Mouse (Mus musculus) lung, postnatal 0 days (tissue): ENCODE measurements around the gene Psmd6. TPM values are rescaled to one million over a fixed set of nuclear protein-coding genes. Genes with fewer than 3 reads are reported as not detected.

Experiments used
- ATAC-seq: fragments of 200-750 bp; cut with Nextera tagmentation; 2 replicates; pipeline ENCODE4 v1.8.0; 2017; ENCODE audit warnings: moderate library complexity
- DNase-seq: peaks from one replicate; pipeline ENCODE4 v3.0.0-alpha.2; 2016; ENCODE audit warnings: low spot score
- H3K27ac ChIP-seq: fragments of 300-500 bp; sonication (generic); 2 replicates; pipeline ENCODE4 v1.5.1; 2014; ENCODE audit warnings: antibody characterized with exemption, mild to moderate bottlenecking, low read length, mixed read lengths
- H3K27me3 ChIP-seq: fragments of 300-500 bp; sonication (generic); replicated peaks from 2 replicates; pipeline ENCODE4 v1.6.1; 2014; ENCODE audit warnings: low read length, mixed read lengths; ENCODE audit not compliant: insufficient read depth
- H3K36me3 ChIP-seq: fragments of 300-500 bp; sonication (generic); 2 replicates; pipeline ENCODE4 v1.6.1; 2014; ENCODE audit warnings: low read length, mixed read lengths; ENCODE audit not compliant: insufficient read depth
- H3K4me1 ChIP-seq: fragments of 300-500 bp; sonication (generic); 2 replicates; pipeline ENCODE4 v1.6.1; 2014; ENCODE audit warnings: antibody characterized with exemption, low read depth, low read length, mixed read lengths; ENCODE audit not compliant: insufficient read depth
- H3K4me2 ChIP-seq: fragments of 300-500 bp; sonication (generic); replicated peaks from 2 replicates; pipeline ENCODE4 v1.6.1; 2014; ENCODE audit warnings: low read depth, mild to moderate bottlenecking, low read length, moderate library complexity, mixed read lengths
- H3K4me3 ChIP-seq: fragments of 300-500 bp; sonication (generic); 2 replicates; pipeline ENCODE4 v1.5.1; 2014; ENCODE audit warnings: low read depth, low read length
- H3K9ac ChIP-seq: fragments of 300-500 bp; sonication (generic); replicated peaks from 2 replicates; pipeline ENCODE4 v1.6.1; 2014; ENCODE audit warnings: low read depth, mild to moderate bottlenecking
- H3K9me3 ChIP-seq: fragments of 300-500 bp; sonication (generic); 2 replicates; pipeline ENCODE4 v1.6.1; 2016; ENCODE audit warnings: low read length, mixed read lengths
- CTCF ChIP-seq: IDR thresholded peaks from 2 replicates; pipeline ENCODE4 v1.5.1; 2016; ENCODE audit warnings: antibody characterized with exemption, mild to moderate bottlenecking
- EP300 ChIP-seq: IDR thresholded peaks from 2 replicates; pipeline ENCODE4 v1.6.1; 2016; ENCODE audit warnings: antibody characterized with exemption, mild to moderate bottlenecking, control low read depth
- WGBS: fragments of 180-500 bp; shearing (Covaris S2); extraction: QIAGEN DNeasy Blood & Tissue Kit; methylation state at CpG from one replicate; pipeline ENCODE4 v1.1.7; 2014; 5-methylcytosine and 5-hydroxymethylcytosine counted together
- polyA plus RNA-seq: library from polyadenylated mRNA; unstranded; fragments of >200 nt; fragmentation: Nextera tagmentation; extraction: Ambion mirVana; gene quantifications from 2 replicates; pipeline ENCODE4 v1.2.1, GENCODE M21; 2015

Gene Psmd6
- polyA plus RNA-seq, 1 experiment from 2014 or later = 130 TPM

DNA sequence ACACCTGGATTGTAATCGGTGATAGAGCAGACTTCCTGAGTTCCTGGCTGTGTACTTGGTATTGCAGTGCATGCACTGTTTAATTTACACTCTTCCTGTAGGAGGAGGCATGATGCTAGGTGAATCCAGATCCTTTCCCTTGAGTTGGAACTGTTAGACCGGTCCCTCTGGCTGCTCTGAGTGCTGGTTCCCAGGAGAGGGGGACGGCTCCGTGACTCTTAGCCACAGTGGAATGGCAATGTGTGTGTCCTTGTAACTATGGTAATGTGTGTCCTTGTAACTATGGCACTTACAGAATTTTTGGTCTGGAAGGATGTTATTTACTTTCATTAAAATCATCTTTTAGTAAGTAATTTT is 55.7 kb downstream of the Psmd6 start:
- DNase-seq (peak; percentile 65), ATAC-seq (peak; percentile 75)
- no peak overlapping the region for H3K4me2 ChIP-seq
- no peaks in the 10 kb centered on the region for H3K9me3 ChIP-seq
- H3K27me3 ChIP-seq = no peaks in the 10 kb centered on the region
- no peaks in the 10 kb centered on the region for H3K36me3 ChIP-seq
- no peak for TF ChIP-seq EP300
- peak; percentile 36 for TF ChIP-seq CTCF
- H3K4me3 ChIP-seq = no peak overlapping the region
- H3K4me1 ChIP-seq = peaks cover 11% of the 10 kb centered on the region
- H3K27ac ChIP-seq = peak overlapping the region; percentile 51; the same call in 1 of the 2 replicates
- no peak overlapping the region for H3K9ac ChIP-seq
- 26% methylated on average over 4 of the region's 4 CpGs for WGBS

GRCm38 (mm10) chr14:14064486-14065141 is 56.2 kb downstream of the Psmd6 start:
- no peak overlapping the region for H3K4me3 ChIP-seq
- H3K36me3 ChIP-seq = no peaks in the 10 kb centered on the region
- H3K9me3 ChIP-seq = no peaks in the 10 kb centered on the region
- DNase-seq (peak; percentile 90), ATAC-seq (peak; percentile 86)
- H3K27ac ChIP-seq = peak overlapping the region; percentile 51
- H3K9ac ChIP-seq = no peak overlapping the region
- no peak overlapping the region for H3K4me2 ChIP-seq
- TF ChIP-seq EP300 = peak; percentile 94
- TF ChIP-seq CTCF = no peak
- 15% methylated on average over 5 of the region's 5 CpGs for WGBS
- H3K4me1 ChIP-seq = peaks cover 11% of the 10 kb centered on the region
- no peaks in the 10 kb centered on the region for H3K27me3 ChIP-seq

GRCm38 (mm10) chr14:14063382-14063781 is 57.4 kb downstream of the Psmd6 start:
- Histone ChIP-seq H3K27ac (peak overlapping the region; percentile 35; the same call in 1 of the 2 replicates), H3K27me3 (no peaks in the 10 kb centered on the region), H3K9me3 (no peaks in the 10 kb centered on the region), H3K4me1 (peaks cover 11% of the 10 kb centered on the region), H3K4me3 (no peak overlapping the region), H3K4me2 (no peak overlapping the region), H3K9ac (no peak overlapping the region), H3K36me3 (no peaks in the 10 kb centered on the region)
- ATAC-seq (no peak), DNase-seq (peak; percentile 60)
- TF ChIP-seq CTCF = no peak
- no peak for TF ChIP-seq EP300
- WGBS = 37% methylated on average over 5 of the region's 5 CpGs

- Histone ChIP-seq H3K4me2 (no peak overlapping the region), H3K36me3 (no peaks in the 10 kb centered on the region), H3K27ac (peak overlapping the region; percentile 20; the same call in 1 of the 2 replicates), H3K9ac (no peak overlapping the region), H3K4me3 (no peak overlapping the region), H3K9me3 (no peaks in the 10 kb centered on the region), H3K27me3 (no peaks in the 10 kb centered on the region), H3K4me1 (peaks cover 11% of the 10 kb centered on the region)
- peak; percentile 22 for DNase-seq
- ATAC-seq = no peak
- TF ChIP-seq CTCF = no peak
- 0 out of 2 replicates have a peak, but pooled peaks have one; percentile 2 for TF ChIP-seq EP300
- WGBS = 69% methylated on average over 11 of the region's 11 CpGs
These were observed 58.1 kb downstream of the Psmd6 start for GRCm38 (mm10) chr14:14062531-14063245.

Other genes with a start within 250 kb of the Psmd6 start
- gene Gm281, start 206.5 kb downstream of the Psmd6 start, polyA plus RNA-seq = 0.20 and 0.48 TPM in 2 replicates
- gene Atxn7, start 159.5 kb downstream of the Psmd6 start, polyA plus RNA-seq = 4.3 and 4.9 TPM in 2 replicates
- 116 and 117 TPM in 2 replicates for gene Thoc7, start 159.1 kb downstream of the Psmd6 start, polyA plus RNA-seq
- gene Olfr720, start 65.9 kb upstream of the Psmd6 start, polyA plus RNA-seq = not detected in 2 replicates
- gene Olfr31, start 201.8 kb upstream of the Psmd6 start, polyA plus RNA-seq = not detected in 2 replicates
- gene Il3ra, start 225.3 kb upstream of the Psmd6 start, polyA plus RNA-seq = 12.2 and 14.3 TPM in 2 replicates